Mouse (Mus musculus): Measurements from ENCODE around the gene Fam118a. TPM values are rescaled to one million over a fixed set of nuclear protein-coding genes. Genes with fewer than 3 reads are reported as not detected.
"Not testable (repeated sequence)": the region's sequence is repeated elsewhere in the genome, so short reads cannot be mapped to it uniquely, and the experiment has no call there.

Fam118a gene
- polyA plus RNA-seq, 2 experiments = 15.5 to 21.7 TPM

- Histone ChIP-seq H3K27me3 (ENCODE audit: control insufficient read depth, insufficient read depth, low read length) (no peaks in the 10 kb centered on the region), H3K4me3 (replicated peaks; ENCODE audit: low read length) (no peak overlapping the region), H3K36me3 (ENCODE audit: control insufficient read depth, insufficient read depth, low read length) (no peaks in the 10 kb centered on the region), H3K4me2 (replicated peaks; ENCODE audit: low read depth, low read length, severe bottlenecking) (no peak overlapping the region), H3K9ac (ENCODE audit: low read depth, low read length, severe bottlenecking) (no peak overlapping the region), H3K27ac (replicated peaks; ENCODE audit: low read depth, low read length) (no peak overlapping the region), H3K9me3 (ENCODE audit: control insufficient read depth, low read length) (no peaks in the 10 kb centered on the region), H3K4me1 (ENCODE audit: control insufficient read depth, insufficient read depth, low read length) (no peaks in the 10 kb centered on the region; the same call in 1 of the 2 replicates)
- ATAC-seq (ENCODE audit: low FRiP score, low read depth) (no peak), DNase-seq (ENCODE audit: low spot score) (no peak)
- 45% methylated on average over 3 of the region's 3 CpGs for WGBS
- no peak for TF ChIP-seq POLR2A (IDR thresholded peaks at IDR 0.05; ENCODE audit: borderline replicate concordance, extremely low read depth, insufficient read depth, insufficient read length)
Measured at GRCm38 (mm10) chr15:85031866-85032265, 3.1 kb downstream of the Fam118a start.

- H3K4me1 ChIP-seq (ENCODE audit: control insufficient read depth, insufficient read depth, low read length); H3K9me3 ChIP-seq (ENCODE audit: control insufficient read depth, low read length); H3K4me2 ChIP-seq (replicated peaks; ENCODE audit: low read depth, low read length, severe bottlenecking); DNase-seq (ENCODE audit: low spot score); H3K4me3 ChIP-seq (replicated peaks; ENCODE audit: low read length); H3K27me3 ChIP-seq (ENCODE audit: control insufficient read depth, insufficient read depth, low read length); H3K9ac ChIP-seq (ENCODE audit: low read depth, low read length, severe bottlenecking); H3K36me3 ChIP-seq (ENCODE audit: control insufficient read depth, insufficient read depth, low read length); H3K27ac ChIP-seq (replicated peaks; ENCODE audit: low read depth, low read length); ATAC-seq (ENCODE audit: low FRiP score, low read depth): not testable (repeated sequence)
- 39% methylated on average over 5 of the region's 7 CpGs for WGBS
Measured at GRCm38 (mm10) chr15:85033916-85034315, 5.2 kb downstream of the Fam118a start.

GRCm38 (mm10) chr15:85036566-85037342 is 8.0 kb downstream of the Fam118a start:
- Histone ChIP-seq H3K36me3 (ENCODE audit: control insufficient read depth, insufficient read depth, low read length) (no peaks in the 10 kb centered on the region), H3K27me3 (ENCODE audit: control insufficient read depth, insufficient read depth, low read length) (no peaks in the 10 kb centered on the region), H3K4me2 (replicated peaks; ENCODE audit: low read depth, low read length, severe bottlenecking) (peak overlapping the region; percentile 68), H3K4me1 (ENCODE audit: control insufficient read depth, insufficient read depth, low read length) (peaks cover 13% of the 10 kb centered on the region), H3K9me3 (ENCODE audit: control insufficient read depth, low read length) (no peaks in the 10 kb centered on the region), H3K27ac (replicated peaks; ENCODE audit: low read depth, low read length) (no peak overlapping the region), H3K9ac (ENCODE audit: low read depth, low read length, severe bottlenecking) (peak overlapping the region; percentile 73), H3K4me3 (replicated peaks; ENCODE audit: low read length) (peak overlapping the region; percentile 74)
- under 1% methylated on average over 33 of the region's 75 CpGs for WGBS
- DNase-seq (ENCODE audit: low spot score) (peak; percentile 94), ATAC-seq (ENCODE audit: low FRiP score, low read depth) (peak; percentile 94)
- TF ChIP-seq POLR2A (IDR thresholded peaks at IDR 0.05; ENCODE audit: borderline replicate concordance, extremely low read depth, insufficient read depth, insufficient read length) = peak; percentile 54; the same call in 1 of the 2 replicates

GRCm38 (mm10) chr15:85037343-85037690 is 8.6 kb downstream of the Fam118a start:
- H3K27me3 ChIP-seq (ENCODE audit: control insufficient read depth, insufficient read depth, low read length) = no peaks in the 10 kb centered on the region
- TF ChIP-seq POLR2A (IDR thresholded peaks at IDR 0.05; ENCODE audit: borderline replicate concordance, extremely low read depth, insufficient read depth, insufficient read length) = no peak
- no peaks in the 10 kb centered on the region for H3K36me3 ChIP-seq (ENCODE audit: control insufficient read depth, insufficient read depth, low read length)
- H3K27ac ChIP-seq (replicated peaks; ENCODE audit: low read depth, low read length) = no peak overlapping the region
- no peak for DNase-seq (ENCODE audit: low spot score)
- peak; percentile 19; the same call in 1 of the 2 replicates for ATAC-seq (ENCODE audit: low FRiP score, low read depth)
- H3K4me2 ChIP-seq (replicated peaks; ENCODE audit: low read depth, low read length, severe bottlenecking) = peak overlapping the region; percentile 68
- H3K9me3 ChIP-seq (ENCODE audit: control insufficient read depth, low read length) = no peaks in the 10 kb centered on the region
- peak overlapping the region; percentile 74 for H3K4me3 ChIP-seq (replicated peaks; ENCODE audit: low read length)
- 5% methylated on average over 8 of the region's 8 CpGs for WGBS
- H3K9ac ChIP-seq (ENCODE audit: low read depth, low read length, severe bottlenecking) = peak overlapping the region; percentile 73
- H3K4me1 ChIP-seq (ENCODE audit: control insufficient read depth, insufficient read depth, low read length) = peaks cover 18% of the 10 kb centered on the region

GRCm38 (mm10) chr15:85041546-85042225 is 12.9 kb downstream of the Fam118a start:
- ATAC-seq (ENCODE audit: low FRiP score, low read depth) (no peak), DNase-seq (ENCODE audit: low spot score) (no peak)
- H3K27me3 ChIP-seq (ENCODE audit: control insufficient read depth, insufficient read depth, low read length) = no peaks in the 10 kb centered on the region
- H3K4me1 ChIP-seq (ENCODE audit: control insufficient read depth, insufficient read depth, low read length) = peaks cover 38% of the 10 kb centered on the region
- no peaks in the 10 kb centered on the region for H3K9me3 ChIP-seq (ENCODE audit: control insufficient read depth, low read length)
- no peak overlapping the region for H3K4me3 ChIP-seq (replicated peaks; ENCODE audit: low read length)
- H3K27ac ChIP-seq (replicated peaks; ENCODE audit: low read depth, low read length) = peak overlapping the region; percentile 88
- no peak overlapping the region for H3K4me2 ChIP-seq (replicated peaks; ENCODE audit: low read depth, low read length, severe bottlenecking)
- H3K9ac ChIP-seq (ENCODE audit: low read depth, low read length, severe bottlenecking) = no peak overlapping the region
- TF ChIP-seq POLR2A (IDR thresholded peaks at IDR 0.05; ENCODE audit: borderline replicate concordance, extremely low read depth, insufficient read depth, insufficient read length) = no peak
- 73% methylated on average over 10 of the region's 10 CpGs for WGBS
- peaks cover 14% of the 10 kb centered on the region for H3K36me3 ChIP-seq (ENCODE audit: control insufficient read depth, insufficient read depth, low read length)
